8 mouse cellular contexts compared by ENCODE assay signal in the genomic region with DNA sequence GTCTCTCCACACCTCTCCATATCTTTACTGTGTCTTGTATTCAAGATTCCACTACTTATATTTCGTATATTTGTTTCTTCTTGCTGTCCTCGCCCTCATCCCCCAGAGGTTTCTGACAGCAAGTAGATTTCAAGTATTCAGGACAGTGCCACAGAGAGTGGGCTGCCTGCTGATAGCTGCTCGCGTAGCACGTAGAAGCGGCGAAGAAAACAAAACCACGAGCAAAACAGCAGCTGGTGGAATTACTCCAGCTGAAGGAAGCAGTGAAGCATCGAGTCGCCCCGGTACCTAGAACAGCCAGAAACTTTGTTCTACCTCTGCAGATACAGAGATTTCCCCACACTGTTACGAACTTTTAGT. TPM values are rescaled to one million over a fixed set of nuclear protein-coding genes. Genes with fewer than 3 reads are reported as not detected.
DNase-seq lines count a peak whose midpoint lies in the region; TF ChIP-seq lines count a peak whose summit lies in the region.

No protein-coding gene starts in this region.

- H3K4me3 ChIP-seq in left cerebral cortex, adult 2 months = peak overlapping the region; percentile 82
- H3K4me3 ChIP-seq in forebrain, embryonic 10.5 days = peak overlapping the region; percentile 72
- peak overlapping the region; percentile 79 for H3K4me3 ChIP-seq in midbrain, embryonic 10.5 days

- H3K36me3 ChIP-seq in forebrain, embryonic 10.5 days (replicated peaks) = peaks cover 21% of the 10 kb centered on the region
- H3K36me3 ChIP-seq in midbrain, embryonic 10.5 days = peaks cover 24% of the 10 kb centered on the region

- H3K27me3 ChIP-seq in forebrain, embryonic 10.5 days (ENCODE audit: poor library complexity, severe bottlenecking) = no peaks in the 10 kb centered on the region
- H3K27me3 ChIP-seq in midbrain, embryonic 10.5 days (ENCODE audit: low read depth, poor library complexity, severe bottlenecking) = no peaks in the 10 kb centered on the region

- WGBS in forebrain, embryonic 10.5 days = 17% methylated on average over 12 of the region's 12 CpGs
- 20% methylated on average over 12 of the region's 12 CpGs for WGBS in midbrain, embryonic 10.5 days

- no peak for TF ChIP-seq CTCF in left cerebral cortex, adult 2 months (IDR thresholded peaks at IDR 0.05)

- H3K27ac ChIP-seq in left cerebral cortex, adult 2 months = peak overlapping the region; percentile 99
- peak overlapping the region; percentile 88 for H3K27ac ChIP-seq in forebrain, embryonic 10.5 days
- H3K27ac ChIP-seq in midbrain, embryonic 10.5 days (replicated peaks) = peak overlapping the region; percentile 89

- intact Hi-C loops in left cerebral cortex, adult 2 months (cut with DNase I) = loop anchor here (2.0 to 5.0 kb wide), 2 partner anchors 93 to 200 kb away; a partner anchor contains a TSS
- intact Hi-C loops in left cerebral cortex, postnatal 36 days (cut with DNase I) = loop anchor here (5.0 kb wide), 1 partner anchor 93 kb away; no protein-coding TSS in a partner anchor

- H3K4me1 ChIP-seq in forebrain, embryonic 10.5 days = peaks cover 22% of the 10 kb centered on the region
- peaks cover 20% of the 10 kb centered on the region for H3K4me1 ChIP-seq in midbrain, embryonic 10.5 days

- DNase-seq in adrenal gland, postnatal 10 days = peak; percentile 40
- no peak for DNase-seq in adrenal gland, adult (ENCODE audit: inconsistent age in 2 of 2, low spot score in 1 of 2)
- peak in 1 of 2 experiments; percentile 26 for DNase-seq in left cerebral cortex, adult 2 months (ENCODE audit: extremely low spot score in 1 of 2, low spot score in 2 of 2)
- DNase-seq in left cerebral cortex, postnatal 36 days (ENCODE audit: low spot score in 2 of 2) = no peak
- DNase-seq in forebrain, embryonic 10.5 days (ENCODE audit: extremely low spot score, low spot score) = peak; percentile 20
- DNase-seq in kidney, postnatal 10 days = peak; percentile 43
- no peak for DNase-seq in midbrain, embryonic 10.5 days (ENCODE audit: low spot score)
- no peak for DNase-seq in retina, embryonic 14.5 days (ENCODE audit: low spot score)

- H3K9me3 ChIP-seq in forebrain, embryonic 10.5 days = no peaks in the 10 kb centered on the region
- H3K9me3 ChIP-seq in midbrain, embryonic 10.5 days (replicated peaks) = no peaks in the 10 kb centered on the region

RNA-seq across cellular contexts. Expression of a gene that starts 0.4 kb away (rescaled TPM):
- 10 to 100 TPM; 47.3 to 53.5 TPM for total RNA-seq in adrenal gland, postnatal 10 days (2021)
- 10 to 100 TPM; 67.1 to 69.6 TPM for total RNA-seq in left cerebral cortex, adult 2 months (2021)
- total RNA-seq in left cerebral cortex, postnatal 36 days (2021) = 10 to 100 TPM; 72.1 to 82.8 TPM
- polyA plus RNA-seq in forebrain, embryonic 10.5 days (2016; fragmentation: Nextera tagmentation; extraction: Ambion mirVana) = 81.8 and 81.9 TPM in 2 replicates
- 79.2 and 88.7 TPM in 2 replicates for polyA plus RNA-seq in midbrain, embryonic 10.5 days (2016; fragmentation: Nextera tagmentation; extraction: Ambion mirVana)

Comparison
In these comparisons a context has a peak if more than half of its experiments do, and no peak if none do; other contexts are left out.
1. DNase-seq: peak in adrenal gland, postnatal 10 days (single experiment), forebrain, embryonic 10.5 days (single experiment) and kidney, postnatal 10 days (single experiment); none in adrenal gland, adult (0 of 2), left cerebral cortex, postnatal 36 days (0 of 2), midbrain, embryonic 10.5 days (single experiment) and retina, embryonic 14.5 days (single experiment).
2. Peak in every context shown above with its lines, with median percentiles within 50 percentile points of each other: H3K27ac ChIP-seq and H3K4me3 ChIP-seq.